Mouse (Mus musculus) embryonic facial prominence, embryonic 12.5 days (tissue): Measurements from ENCODE around the gene Nup107. TPM values are rescaled to one million over a fixed set of nuclear protein-coding genes. Genes with fewer than 3 reads are reported as not detected.
"Not testable (repeated sequence)": the region's sequence is repeated elsewhere in the genome, so short reads cannot be mapped to it uniquely, and the experiment has no call there.

Experiments
- ATAC-seq: fragments of 200-750 bp; cut with Nextera tagmentation; 2 replicates; pipeline ENCODE4 v1.8.0; 2017; ENCODE audit not compliant: insufficient number of reproducible peaks, insufficient read depth, low FRiP score, low TSS enrichment
- H3K27ac ChIP-seq: fragments of 300-500 bp; sonication (generic); 2 replicates; pipeline ENCODE4 v1.5.1; 2016; ENCODE audit warnings: mild to moderate bottlenecking
- H3K27me3 ChIP-seq: fragments of 300-500 bp; sonication (generic); 2 replicates; pipeline ENCODE4 v1.6.1; 2016; ENCODE audit warnings: mild to moderate bottlenecking, moderate library complexity
- H3K36me3 ChIP-seq: fragments of 300-500 bp; sonication (generic); 2 replicates; pipeline ENCODE4 v1.6.1; 2016; ENCODE audit warnings: mild to moderate bottlenecking
- H3K4me1 ChIP-seq: fragments of 300-500 bp; sonication (generic); 2 replicates; pipeline ENCODE4 v1.6.1; 2016
- H3K4me2 ChIP-seq: fragments of 300-500 bp; sonication (generic); replicated peaks from 2 replicates; pipeline ENCODE4 v1.6.1; 2016; ENCODE audit warnings: mild to moderate bottlenecking, moderate library complexity
- H3K4me3 ChIP-seq: fragments of 300-500 bp; sonication (generic); 2 replicates; pipeline ENCODE4 v1.5.1; 2016; ENCODE audit warnings: mild to moderate bottlenecking
- H3K9ac ChIP-seq: fragments of 300-500 bp; sonication (generic); 2 replicates; pipeline ENCODE4 v1.6.1; 2016; ENCODE audit warnings: mild to moderate bottlenecking, moderate library complexity
- H3K9me3 ChIP-seq: fragments of 300-500 bp; sonication (generic); 2 replicates; pipeline ENCODE4 v1.6.1; 2016; ENCODE audit warnings: mild to moderate bottlenecking, moderate library complexity
- WGBS: fragments of 180-500 bp; shearing (Covaris S2); methylation state at CpG from one replicate; pipeline ENCODE4 v1.1.7; 2016; 5-methylcytosine and 5-hydroxymethylcytosine counted together
- polyA plus RNA-seq: library from polyadenylated mRNA; unstranded; fragments of >200 nt; fragmentation: Nextera tagmentation; extraction: Ambion mirVana; gene quantifications from 2 replicates; pipeline ENCODE4 v1.2.1, GENCODE M21; 2016

Gene Nup107
- polyA plus RNA-seq, 1 experiment from 2014 or later: 85.3 TPM

DNA sequence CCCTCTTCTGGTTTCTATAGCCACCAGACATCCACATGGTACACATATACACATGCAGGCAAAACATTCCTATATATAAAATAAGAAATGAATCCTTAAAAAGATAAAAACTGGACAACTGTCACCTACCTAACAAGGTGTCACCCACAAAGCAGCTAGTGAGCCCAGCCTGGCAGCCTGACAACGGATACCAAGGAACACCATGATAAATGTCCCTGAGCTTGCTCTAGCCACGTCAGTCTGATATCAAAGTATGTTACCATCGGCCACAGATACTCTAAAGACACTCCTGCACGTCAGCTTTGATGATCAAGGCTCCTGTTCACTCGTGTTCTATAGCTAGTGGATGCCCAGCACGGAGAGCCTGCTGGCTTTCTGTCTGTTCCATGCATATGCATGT lies 86.1 kb downstream of the Nup107 start:
- Histone ChIP-seq H3K27me3 (no peaks in the 10 kb centered on the region), H3K4me3 (no peak overlapping the region), H3K36me3 (peaks cover 59% of the 10 kb centered on the region), H3K9me3 (no peaks in the 10 kb centered on the region), H3K4me1 (peaks cover 10% of the 10 kb centered on the region), H3K4me2 (no peak overlapping the region), H3K9ac (no peak overlapping the region), H3K27ac (no peak overlapping the region)
- ATAC-seq: no peak
- 89% methylated on average over 6 of the region's 6 CpGs for WGBS

DNA sequence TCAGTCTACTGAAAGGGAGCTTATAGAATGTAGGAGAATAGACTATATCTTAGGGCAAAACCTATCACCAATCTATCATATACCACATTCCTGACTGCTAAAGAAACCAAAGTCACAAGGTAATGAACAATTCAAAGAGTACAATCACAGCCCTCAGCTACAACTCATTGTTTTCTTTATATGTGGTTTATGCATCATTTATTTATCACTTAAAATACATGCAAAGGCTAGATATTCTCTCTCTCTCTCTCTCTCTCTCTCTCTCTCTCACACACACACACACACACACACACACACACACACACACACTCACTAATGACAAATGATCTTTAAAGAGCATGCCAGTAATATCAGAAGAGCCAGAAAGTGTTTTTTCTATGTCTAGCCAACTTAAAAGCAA lies 86.7 kb downstream of the Nup107 start:
- no peak for ATAC-seq
- Histone ChIP-seq H3K4me1 (peaks cover 9% of the 10 kb centered on the region), H3K9ac (no peak overlapping the region), H3K9me3 (no peaks in the 10 kb centered on the region), H3K27ac (no peak overlapping the region), H3K36me3 (peaks cover 62% of the 10 kb centered on the region), H3K4me3 (no peak overlapping the region), H3K27me3 (no peaks in the 10 kb centered on the region), H3K4me2 (no peak overlapping the region)

DNA sequence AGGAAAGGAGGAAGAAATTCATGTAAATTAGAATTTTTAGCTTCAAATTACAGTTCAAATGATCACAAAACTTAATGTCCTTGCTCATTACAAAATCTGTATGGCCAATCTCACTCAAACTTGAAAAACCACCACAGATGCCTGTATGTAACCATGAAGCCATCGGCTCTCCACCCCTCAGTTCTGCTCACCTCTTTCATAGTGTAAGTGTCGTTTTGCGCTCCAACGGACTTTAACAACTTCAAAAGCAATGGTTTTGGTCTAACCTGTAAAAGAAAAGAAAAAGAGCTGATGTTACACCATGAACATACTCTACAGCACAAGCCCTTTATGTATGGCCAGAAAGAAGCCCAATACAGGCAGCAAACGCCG lies 87.6 kb downstream of the Nup107 start:
- no peak overlapping the region for H3K9ac ChIP-seq
- no peaks in the 10 kb centered on the region for H3K27me3 ChIP-seq
- H3K4me1 ChIP-seq: peaks cover 9% of the 10 kb centered on the region
- no peak for ATAC-seq
- H3K36me3 ChIP-seq: peaks cover 71% of the 10 kb centered on the region
- H3K9me3 ChIP-seq: no peaks in the 10 kb centered on the region
- no peak overlapping the region for H3K4me2 ChIP-seq
- H3K27ac ChIP-seq: no peak overlapping the region
- WGBS: 96% methylated on average over 6 of the region's 6 CpGs
- H3K4me3 ChIP-seq: no peak overlapping the region

DNA sequence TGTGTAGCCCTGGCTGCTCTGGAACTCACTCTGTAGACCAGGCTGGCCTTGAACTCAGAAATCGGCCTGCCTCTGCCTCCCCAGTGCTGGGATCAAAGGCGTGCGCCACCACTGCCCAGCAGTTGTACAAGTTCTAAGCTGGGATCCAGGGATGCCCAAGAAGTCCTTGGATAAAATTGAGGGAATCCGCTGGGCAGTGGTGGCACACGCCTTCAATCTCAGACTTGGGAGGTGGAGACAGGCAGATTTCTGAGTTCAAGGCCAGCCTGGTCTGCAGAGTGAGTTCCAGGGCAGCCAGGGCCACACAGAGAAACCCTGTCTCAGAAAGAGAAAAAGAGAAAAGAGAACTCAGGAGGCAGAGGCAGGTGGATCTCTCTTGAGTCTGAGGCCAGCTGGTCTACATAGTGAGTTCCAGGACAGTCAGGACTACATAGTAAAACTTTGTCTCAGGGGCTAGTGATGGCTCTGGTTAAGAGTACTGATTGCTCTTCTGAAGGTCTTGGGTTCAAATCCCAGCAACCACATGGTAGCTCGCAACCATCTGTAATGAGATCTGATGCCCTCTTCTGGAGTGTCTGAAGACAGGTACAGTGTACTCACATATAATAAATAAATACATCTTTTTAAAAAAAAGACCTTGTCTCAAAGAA lies 88.1 kb downstream of the Nup107 start:
- not testable (repeated sequence) for H3K4me2 ChIP-seq, H3K9me3 ChIP-seq, H3K27ac ChIP-seq, H3K4me3 ChIP-seq, H3K4me1 ChIP-seq, ATAC-seq, H3K9ac ChIP-seq, H3K27me3 ChIP-seq
- H3K36me3 ChIP-seq: peaks cover 76% of the 10 kb centered on the region
- WGBS: 96% methylated on average over 6 of the region's 6 CpGs

DNA sequence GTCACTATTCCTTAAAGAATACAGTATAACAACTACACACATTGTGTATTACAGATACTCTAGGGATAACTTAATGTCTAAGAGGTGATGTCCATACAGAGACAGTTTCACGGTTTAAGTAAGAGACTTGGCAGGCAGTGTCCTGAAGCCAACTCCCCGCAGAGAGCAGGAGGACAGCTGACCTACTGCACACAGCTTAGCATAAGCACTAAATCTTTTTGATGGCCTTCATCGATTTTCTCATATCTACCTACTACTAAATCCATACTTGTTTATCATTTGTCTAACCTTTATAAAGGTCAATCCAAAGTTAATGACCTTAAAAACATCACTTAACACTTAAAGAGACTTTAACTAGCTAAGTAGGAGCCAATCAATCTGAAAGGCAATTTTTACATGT lies 89.0 kb downstream of the Nup107 start:
- Histone ChIP-seq H3K27ac (no peak overlapping the region), H3K9me3 (no peaks in the 10 kb centered on the region), H3K4me2 (no peak overlapping the region), H3K27me3 (no peaks in the 10 kb centered on the region), H3K9ac (no peak overlapping the region), H3K36me3 (peaks cover 84% of the 10 kb centered on the region), H3K4me1 (no peaks in the 10 kb centered on the region), H3K4me3 (no peak overlapping the region)
- 94% methylated on average over 3 of the region's 3 CpGs for WGBS
- ATAC-seq: no peak

DNA sequence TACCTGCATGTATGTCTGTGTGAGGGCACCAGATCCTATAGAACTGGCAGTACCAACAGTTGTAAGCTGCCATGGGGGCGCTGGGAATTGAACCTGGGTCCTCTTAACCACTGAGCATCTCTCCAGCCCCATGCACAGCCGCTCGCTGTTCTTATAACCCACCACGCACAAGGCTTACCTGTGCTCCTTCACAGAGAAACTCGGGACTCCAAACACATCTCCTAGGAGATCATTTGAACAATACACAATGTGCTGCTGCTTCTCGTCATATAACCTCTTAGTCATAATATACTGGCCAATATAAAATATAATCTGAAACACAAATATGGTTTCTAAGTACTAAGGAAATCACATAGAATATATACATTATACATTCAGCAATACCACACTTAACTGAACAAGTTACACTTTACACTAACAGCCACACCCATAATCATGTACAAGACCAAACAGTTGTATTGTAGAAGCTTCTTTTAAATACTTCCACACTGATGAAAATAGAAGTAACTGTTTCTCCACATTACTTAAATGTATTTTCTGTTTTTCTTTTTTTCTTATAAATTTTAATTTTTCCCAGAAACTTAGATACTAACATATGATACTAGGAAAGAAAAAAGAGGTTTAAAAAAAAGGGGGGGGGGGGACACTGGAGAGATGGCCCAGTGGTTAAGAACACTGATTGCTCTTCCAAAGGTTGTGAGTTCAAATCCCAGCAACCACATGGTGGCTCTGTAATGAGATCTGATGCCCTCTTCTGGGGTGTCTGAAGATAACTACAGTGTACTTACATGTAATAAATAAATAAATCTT lies 90.3 kb downstream of the Nup107 start:
- Histone ChIP-seq H3K36me3 (peaks cover 88% of the 10 kb centered on the region), H3K4me1 (no peaks in the 10 kb centered on the region), H3K9me3 (no peaks in the 10 kb centered on the region), H3K27me3 (no peaks in the 10 kb centered on the region), H3K9ac (no peak overlapping the region), H3K4me3 (no peak overlapping the region), H3K27ac (no peak overlapping the region), H3K4me2 (no peak overlapping the region)
- WGBS: 97% methylated on average over 6 of the region's 6 CpGs
- ATAC-seq: no peak

DNA sequence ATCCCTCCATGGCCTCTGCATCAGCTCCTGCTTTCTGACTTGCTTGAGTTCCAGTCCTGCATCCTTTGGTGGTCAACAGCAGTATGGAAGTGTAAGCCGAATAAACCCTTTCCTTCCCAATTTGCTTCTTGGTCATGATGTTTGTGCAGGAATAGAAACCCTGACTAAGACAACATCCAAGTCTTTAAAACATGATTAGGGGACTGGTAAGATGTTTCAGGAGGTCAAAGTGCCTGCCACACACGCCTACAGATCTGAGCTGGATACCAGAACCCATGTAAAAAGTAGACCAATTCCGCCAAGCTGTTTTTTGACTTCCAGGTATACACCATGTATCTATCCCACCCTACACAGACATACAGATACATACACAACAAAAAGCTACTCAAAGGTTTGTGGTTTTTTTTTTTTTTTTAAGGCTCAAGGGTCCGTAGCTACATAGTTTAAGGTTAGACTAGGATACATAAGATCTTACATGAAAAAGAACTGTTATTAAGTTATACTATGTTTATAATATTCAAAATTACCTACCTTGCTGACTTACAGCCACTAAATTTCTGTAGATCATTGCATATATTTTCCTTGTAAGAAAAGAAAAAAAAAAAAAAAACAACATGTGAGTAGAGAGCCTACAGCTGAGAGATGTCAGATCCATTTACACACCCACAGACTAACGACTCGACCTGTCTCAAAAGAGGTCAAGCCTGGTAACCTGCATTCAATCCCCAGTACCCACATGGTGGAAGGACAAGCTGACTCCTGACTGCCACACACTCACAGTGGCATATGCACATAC lies 91.3 kb downstream of the Nup107 start:
- no peak for ATAC-seq
- H3K9ac ChIP-seq: no peak overlapping the region
- H3K4me3 ChIP-seq: no peak overlapping the region
- H3K9me3 ChIP-seq: no peaks in the 10 kb centered on the region
- 94% methylated on average over 6 of the region's 6 CpGs for WGBS
- no peaks in the 10 kb centered on the region for H3K4me1 ChIP-seq
- peaks cover 88% of the 10 kb centered on the region for H3K36me3 ChIP-seq
- H3K4me2 ChIP-seq: no peak overlapping the region
- no peaks in the 10 kb centered on the region for H3K27me3 ChIP-seq
- H3K27ac ChIP-seq: no peak overlapping the region

Other genes starting within 250 kb of the Nup107 start
- 19.3 and 20.4 TPM in 2 replicates for gene Cpm, start 163.2 kb downstream of the Nup107 start, polyA plus RNA-seq
- gene Mdm2, start 81.9 kb downstream of the Nup107 start, polyA plus RNA-seq: 55.0 and 55.9 TPM in 2 replicates
- 39.5 TPM in 2 replicates for gene Slc35e3, start 46.3 kb downstream of the Nup107 start, polyA plus RNA-seq
- gene Rap1b, start 53.3 kb upstream of the Nup107 start, polyA plus RNA-seq: 153 and 160 TPM in 2 replicates